Mouse (Mus musculus): Measurements from ENCODE around the gene Nek1.

The Nek1 gene

DNA sequence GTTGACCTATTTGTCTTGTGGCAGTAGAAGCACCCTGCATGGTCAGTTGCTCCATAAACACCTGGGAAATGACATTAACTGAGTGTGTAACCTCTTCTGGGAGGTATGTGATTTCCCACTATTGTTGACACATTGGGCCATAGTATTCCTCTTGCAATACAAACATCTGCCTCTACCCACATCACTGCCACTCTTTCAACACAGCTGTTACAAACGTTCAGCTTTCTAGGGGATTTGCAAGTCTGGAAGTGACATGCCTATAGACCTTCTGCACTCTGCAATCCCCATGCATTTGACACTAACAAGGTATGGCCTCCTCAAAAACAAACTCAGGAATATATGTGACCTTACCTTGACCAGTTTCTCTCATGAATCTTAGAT is 169.2 kb downstream of the Nek1 start:
- DNase-seq = no peak

DNA sequence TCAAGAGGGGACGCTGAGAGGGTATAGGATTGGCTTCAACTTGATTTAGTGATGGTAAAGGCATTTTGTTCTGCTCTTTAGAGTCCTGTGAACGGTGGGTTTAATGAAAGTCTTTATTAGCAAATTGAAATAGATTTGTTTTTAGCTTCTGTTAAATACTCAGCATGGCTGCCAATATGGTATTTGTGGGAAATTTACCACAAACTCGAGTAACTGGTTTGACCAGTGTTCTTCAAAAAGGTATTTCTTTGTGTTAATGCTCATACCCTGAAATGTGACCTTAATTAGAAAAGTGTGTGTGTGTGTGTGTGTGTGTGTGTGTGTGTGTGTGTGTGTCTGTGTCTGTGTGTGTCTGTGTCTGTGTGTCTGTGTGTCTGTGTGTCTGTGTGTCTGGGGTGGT is 178.6 kb downstream of the Nek1 start:
- no peak for DNase-seq

DNA sequence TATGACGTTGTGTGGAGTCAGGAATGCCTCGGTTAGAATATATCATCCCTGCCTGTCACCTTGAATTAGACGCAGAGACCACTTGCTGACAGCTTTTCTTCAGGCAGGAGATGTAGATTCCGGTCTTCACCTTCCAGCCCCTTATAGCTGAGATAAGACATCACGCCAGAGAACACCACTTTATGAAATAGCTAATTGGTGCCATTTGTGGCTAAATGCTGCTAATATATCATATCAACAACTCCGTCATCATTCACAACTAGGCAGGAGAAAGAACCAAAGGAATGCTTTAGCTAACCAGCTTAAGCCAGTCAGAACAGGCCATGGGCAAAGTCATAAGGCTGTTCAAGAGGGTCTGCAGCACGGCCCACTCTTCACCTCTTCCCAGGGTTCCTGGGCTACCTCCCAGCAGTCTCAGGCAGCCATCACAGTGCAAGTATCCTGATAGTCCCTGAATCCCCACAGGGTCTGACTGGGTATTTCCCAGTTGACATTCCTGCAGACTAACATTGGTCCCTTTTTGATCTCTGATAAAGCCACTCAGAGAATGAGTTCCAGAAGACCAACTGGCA is 181.0 kb downstream of the Nek1 start:
- DNase-seq = no peak

GRCm38 (mm10) chr8:61175876-61176275 is 182.9 kb downstream of the Nek1 start:
- no peak for DNase-seq

DNA sequence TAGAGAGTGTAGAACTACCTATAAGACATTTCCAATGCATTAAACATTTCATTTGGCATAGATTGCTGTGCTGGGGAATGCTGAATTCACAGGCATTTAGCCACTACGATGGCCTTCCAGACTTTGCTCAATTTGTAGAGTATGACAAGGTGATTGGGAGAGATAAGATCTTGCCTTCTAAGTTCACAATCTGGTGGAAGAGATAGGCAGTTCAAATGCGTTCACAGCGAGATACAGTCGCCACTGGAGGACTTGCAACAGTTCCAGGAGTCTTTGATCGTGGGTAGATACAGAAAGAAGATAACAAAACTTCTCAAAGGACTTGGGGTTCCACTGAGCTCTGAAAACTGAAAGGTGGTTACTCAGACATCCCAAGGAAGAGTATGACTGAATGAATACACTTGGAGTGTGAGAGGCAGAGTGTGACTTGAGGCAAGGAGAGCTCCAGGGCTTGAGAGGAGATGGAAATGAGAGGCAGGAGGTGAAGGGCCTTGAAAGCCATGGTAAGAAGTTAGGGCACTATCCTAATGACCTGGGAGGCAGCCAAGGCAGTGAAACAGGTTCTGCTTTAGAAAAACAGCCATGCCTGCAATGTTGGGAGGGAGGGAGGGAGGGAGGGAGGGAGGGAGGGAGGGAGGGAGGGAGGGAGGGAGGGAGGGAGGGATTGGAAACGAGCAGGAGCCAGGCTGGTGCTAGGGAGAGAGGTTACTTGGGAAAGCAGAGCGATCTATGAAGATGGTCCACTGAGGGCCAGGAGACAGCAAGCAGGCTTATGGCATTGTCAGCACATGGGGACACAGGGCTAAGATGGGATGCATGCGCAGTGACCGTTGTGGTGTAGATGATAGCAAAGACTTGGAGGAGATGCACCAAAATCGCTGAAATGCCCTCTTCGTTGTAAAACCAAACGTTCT is 184.9 kb downstream of the Nek1 start:
- peak; percentile 37 to 49 for DNase-seq

DNA sequence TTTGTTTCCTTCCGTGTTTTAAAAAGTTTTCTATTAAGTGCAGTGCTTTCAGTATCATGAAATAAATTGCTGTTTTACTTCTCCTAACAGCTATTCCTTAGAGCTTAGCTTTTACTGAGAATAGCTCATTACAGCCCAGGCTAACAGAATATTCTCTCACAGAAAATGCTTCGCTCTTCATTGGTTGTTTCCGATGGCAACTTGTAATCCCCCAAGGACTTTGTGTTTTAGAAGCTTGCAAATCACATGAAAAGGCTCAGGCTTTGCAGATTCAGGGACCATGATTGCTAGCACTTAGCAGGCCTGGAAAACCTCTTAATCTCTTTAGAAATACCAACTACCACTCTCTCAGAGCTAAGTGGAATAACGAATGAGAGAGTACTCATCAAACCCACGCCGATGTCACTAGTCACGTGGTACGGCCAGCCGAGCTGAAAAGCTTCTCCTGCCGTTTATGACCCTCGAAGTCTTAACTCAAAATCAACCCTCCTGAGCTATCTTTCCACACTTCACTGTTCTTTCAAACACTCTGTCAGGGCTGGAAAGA is 185.7 kb downstream of the Nek1 start:
- DNase-seq = peak in 1 of 2 experiments; percentile 9

Data from kidney, postnatal 36 days (tissue).